Mouse (Mus musculus) thymus, postnatal 0 days (tissue): ENCODE data around the gene Sbno1. TPM values are rescaled to one million over a fixed set of nuclear protein-coding genes. Genes with fewer than 3 reads are reported as not detected.

ENCODE experiments used
- DNase-seq: peaks from one replicate; pipeline ENCODE4 v3.0.0-alpha.2; 2015; ENCODE audit warnings: low spot score
- microRNA-seq: library from miRNA; unstranded; fragments of <30 nt; microRNA quantifications from one replicate; pipeline ENCODE4, GENCODE M21; 2016; ENCODE audit warnings: borderline number of aligned reads
- polyA plus RNA-seq: library from polyadenylated mRNA; unstranded; fragments of >200 nt; fragmentation: Nextera tagmentation; extraction: Ambion mirVana; gene quantifications from 2 replicates; pipeline ENCODE4 v1.2.1, GENCODE M21; 2015

Gene Sbno1
- polyA plus RNA-seq, 1 experiment from 2014 or later = 90.9 TPM

DNA sequence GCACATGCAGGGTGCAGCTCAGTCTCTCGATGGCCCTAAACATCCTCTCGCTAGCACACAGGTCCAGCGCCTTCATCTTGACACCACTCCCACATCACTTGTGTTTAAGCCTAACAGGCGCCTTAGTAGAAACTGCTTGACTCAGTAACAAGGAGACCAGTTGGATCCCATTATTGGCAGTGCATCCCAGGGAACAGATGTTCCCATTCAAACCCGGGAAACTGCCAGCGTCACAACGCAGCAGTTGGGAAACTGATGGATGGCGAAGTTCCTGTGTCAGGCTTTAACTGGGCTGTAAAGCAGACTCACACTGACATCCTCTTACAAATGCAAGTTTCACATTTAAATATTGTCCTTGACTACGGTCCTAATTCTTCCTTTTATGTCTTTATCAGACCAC lies 87.9 kb downstream of the Sbno1 start:
- DNase-seq = no peak

DNA sequence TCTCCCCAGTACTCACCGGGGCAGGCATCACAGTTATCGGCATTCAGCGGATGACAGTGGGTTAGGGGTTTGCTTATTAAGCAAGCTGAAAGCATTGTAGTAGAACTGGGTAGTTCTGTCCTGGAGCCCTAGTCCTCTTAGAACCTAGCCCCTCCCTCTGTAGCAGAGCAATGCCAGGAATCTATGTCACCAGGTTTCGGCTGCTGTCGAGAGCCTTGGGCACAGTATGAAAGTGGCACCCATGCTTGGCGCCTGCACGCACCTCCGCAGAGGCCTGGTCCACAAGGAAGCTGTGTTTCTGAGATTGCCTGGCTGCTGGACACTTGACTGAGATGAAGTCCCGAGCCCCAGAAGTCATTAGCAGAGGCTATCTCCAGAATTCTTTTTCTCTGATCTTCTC lies 88.7 kb downstream of the Sbno1 start:
- no peak for DNase-seq

DNA sequence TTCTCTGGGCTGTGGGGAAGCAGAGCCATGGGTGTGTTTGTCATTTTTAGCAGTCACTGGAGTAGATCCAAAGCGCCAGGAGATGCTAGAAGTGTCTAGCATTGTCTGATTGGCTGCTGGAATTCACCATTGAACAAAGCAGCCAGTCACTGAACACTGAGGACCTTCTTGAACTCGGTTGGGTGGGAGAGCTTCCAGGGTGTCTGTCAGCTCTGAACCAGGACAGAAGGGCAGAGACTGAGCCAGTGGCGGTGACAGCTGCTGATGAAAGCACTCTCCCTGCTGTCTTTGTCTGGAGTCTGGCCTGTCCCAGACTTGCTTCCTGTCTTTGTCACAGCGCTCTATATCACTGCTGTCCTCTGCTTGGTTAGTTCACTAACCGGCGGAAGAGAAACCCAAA lies 91.4 kb downstream of the Sbno1 start:
- DNase-seq = no peak

DNA sequence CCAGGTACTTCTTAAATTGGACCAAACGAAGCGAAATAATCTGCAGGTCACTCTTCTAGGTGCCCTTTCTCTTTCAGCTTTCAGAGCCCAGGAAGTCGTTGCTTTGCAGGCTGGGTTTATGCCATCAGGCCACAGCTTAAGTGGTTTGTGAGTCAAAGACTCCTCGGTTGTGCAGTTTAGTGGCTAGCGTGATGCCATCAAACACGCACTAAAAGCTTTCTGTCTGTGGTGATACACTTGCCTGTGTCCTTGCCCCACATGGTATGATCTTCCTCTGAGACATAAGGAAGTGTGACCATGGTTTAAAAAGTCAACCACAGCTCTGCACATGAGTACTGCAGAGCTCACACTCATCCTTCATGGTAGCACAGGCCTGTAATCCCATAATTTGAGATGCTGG lies 95.7 kb downstream of the Sbno1 start:
- no peak for DNase-seq

DNA sequence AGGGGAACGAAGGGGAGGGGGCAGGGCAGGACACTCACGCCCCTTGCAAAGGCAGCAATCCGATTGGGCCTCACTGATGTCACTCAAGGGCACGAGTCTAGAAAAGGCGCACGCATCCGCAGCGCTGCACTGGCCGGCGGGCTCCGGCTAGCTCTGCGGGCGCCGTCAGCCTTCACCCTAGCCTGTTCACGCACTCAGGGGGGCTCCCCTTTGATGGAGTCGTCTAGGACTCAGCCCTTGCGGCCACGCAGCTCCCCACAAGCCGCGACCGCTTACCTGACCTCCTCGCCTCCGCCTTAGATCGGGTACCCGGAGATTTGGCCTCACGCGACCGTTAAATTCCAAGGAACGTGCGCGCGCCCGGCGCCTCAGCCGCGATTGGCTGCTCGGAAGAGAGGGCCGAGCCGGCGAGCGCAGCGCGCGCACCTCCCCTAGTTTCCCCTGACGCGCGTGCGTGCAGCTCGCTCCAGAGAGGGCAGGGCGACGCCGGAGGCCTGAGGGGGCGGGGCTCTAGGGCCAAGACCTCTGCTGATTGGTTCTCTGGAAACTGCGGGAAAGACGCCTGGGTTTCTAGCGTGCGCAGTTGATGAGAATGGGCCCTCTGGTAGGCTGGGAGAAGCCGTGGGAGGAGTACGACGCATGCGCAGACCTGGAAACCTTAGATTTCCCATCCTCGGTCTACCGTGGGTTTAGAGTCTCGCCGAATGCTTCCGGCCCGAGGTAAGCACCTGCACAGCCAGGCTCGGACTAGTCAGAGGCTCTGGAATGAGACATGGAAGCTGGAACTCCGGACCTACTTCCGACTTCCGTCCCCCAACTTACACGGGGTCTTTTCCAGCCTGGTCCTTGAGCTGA lies 98.1 kb downstream of the Sbno1 start, which contains the start of the genes Mphosph9 and 2810006K23Rik:
Gene Mphosph9, minus strand, starts transcription at position 463 of the 855 bp plus-strand sequence.
Gene 2810006K23Rik, plus strand, starts transcription at position 580 of the 855 bp plus-strand sequence.
- peak; percentile 100 for DNase-seq

DNA sequence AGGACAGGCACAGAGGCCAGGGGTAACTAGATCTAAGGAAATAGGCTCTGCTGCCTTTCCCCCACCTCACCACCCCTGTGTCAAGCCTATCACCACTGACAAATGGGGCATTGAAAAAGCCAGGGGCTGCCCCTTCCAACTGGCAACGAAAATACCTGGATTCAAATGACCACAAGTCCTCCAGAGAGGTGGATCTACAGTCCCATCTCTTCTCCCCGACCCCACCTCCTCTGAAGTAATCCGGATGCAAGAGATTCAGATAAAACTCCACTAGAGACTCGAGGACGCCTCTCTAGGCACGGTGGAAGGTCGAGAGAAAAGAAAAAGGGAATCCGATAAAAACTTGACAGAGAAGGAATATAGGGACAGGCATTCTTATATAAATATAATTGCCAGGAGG lies 99.0 kb downstream of the Sbno1 start:
- peak; percentile 35 for DNase-seq

Small RNA genes within 50 kb of the gene (microRNA-seq; reads per million reads assigned to microRNA genes)
- 2.1 reads per million for gene Gm27486

Other genes starting within 250 kb of the Sbno1 start
- gene Pitpnm2, start 176.2 kb downstream of the Sbno1 start, polyA plus RNA-seq = 22.6 and 33.9 TPM in 2 replicates
- 16.7 and 21.2 TPM in 2 replicates for gene Mphosph9, start 98.0 kb downstream of the Sbno1 start, polyA plus RNA-seq
- 11.0 and 11.9 TPM in 2 replicates for gene 2810006K23Rik, start 97.9 kb downstream of the Sbno1 start, polyA plus RNA-seq
- 86.3 and 118 TPM in 2 replicates for gene Cdk2ap1, start 62.9 kb downstream of the Sbno1 start, polyA plus RNA-seq
- gene Kmt5a, start 13.9 kb upstream of the Sbno1 start, polyA plus RNA-seq = 47.9 and 50.8 TPM in 2 replicates
- gene Rilpl2, start 52.4 kb upstream of the Sbno1 start, polyA plus RNA-seq = 39.5 and 40.2 TPM in 2 replicates
- gene Snrnp35, start 57.1 kb upstream of the Sbno1 start, polyA plus RNA-seq = 17.5 and 17.8 TPM in 2 replicates
- 4.6 and 4.8 TPM in 2 replicates for gene Rilpl1, start 105.4 kb upstream of the Sbno1 start, polyA plus RNA-seq
- 489 and 490 TPM in 2 replicates for gene Tmed2, start 114.7 kb upstream of the Sbno1 start, polyA plus RNA-seq
- 16.5 and 19.7 TPM in 2 replicates for gene Ddx55, start 126.9 kb upstream of the Sbno1 start, polyA plus RNA-seq
- 69.5 and 71.1 TPM in 2 replicates for gene Eif2b1, start 153.1 kb upstream of the Sbno1 start, polyA plus RNA-seq
- 43.8 and 50.2 TPM in 2 replicates for gene Gtf2h3, start 153.1 kb upstream of the Sbno1 start, polyA plus RNA-seq
- 50.4 and 53.0 TPM in 2 replicates for gene Atp6v0a2, start 202.6 kb upstream of the Sbno1 start, polyA plus RNA-seq